Mouse (Mus musculus) hindbrain, embryonic 16.5 days (tissue): ENCODE data around the gene Ctcf. TPM values are rescaled to one million over a fixed set of nuclear protein-coding genes. Genes with fewer than 3 reads are reported as not detected.

ENCODE experiments used
- ATAC-seq: fragments of 200-750 bp; cut with Nextera tagmentation; 2 replicates; pipeline ENCODE4 v1.8.0; 2017; ENCODE audit warnings: moderate TSS enrichment, moderate library complexity
- H3K27ac ChIP-seq: fragments of 300-500 bp; sonication (generic); 2 replicates; pipeline ENCODE4 v1.5.1; 2014; ENCODE audit warnings: low read depth, mild to moderate bottlenecking, control low read depth, low read length, moderate library complexity
- H3K27me3 ChIP-seq: fragments of 300-500 bp; sonication (generic); replicated peaks from 2 replicates; pipeline ENCODE4 v1.6.1; 2014; ENCODE audit warnings: low read length; ENCODE audit not compliant: control insufficient read depth, insufficient read depth
- H3K36me3 ChIP-seq: fragments of 300-500 bp; sonication (generic); 2 replicates; pipeline ENCODE4 v1.6.1; 2014; ENCODE audit warnings: mild to moderate bottlenecking, low read length, moderate library complexity, mixed read lengths; ENCODE audit not compliant: control insufficient read depth, insufficient read depth
- H3K4me1 ChIP-seq: fragments of 300-500 bp; sonication (generic); 2 replicates; pipeline ENCODE4 v1.6.1; 2014; ENCODE audit warnings: low read depth, low read length; ENCODE audit not compliant: control insufficient read depth, insufficient read depth
- H3K4me2 ChIP-seq: fragments of 300-500 bp; sonication (generic); 2 replicates; pipeline ENCODE4 v1.6.1; 2014; ENCODE audit warnings: mild to moderate bottlenecking, low read length, control low read depth, moderate library complexity
- H3K4me3 ChIP-seq: fragments of 300-500 bp; sonication (generic); 2 replicates; pipeline ENCODE4 v1.5.1; 2014; ENCODE audit warnings: mild to moderate bottlenecking, low read length, control low read depth, moderate library complexity
- H3K9ac ChIP-seq: fragments of 300-500 bp; sonication (generic); 2 replicates; pipeline ENCODE4 v1.6.1; 2014; ENCODE audit warnings: low read depth, mild to moderate bottlenecking, control low read depth, low read length, moderate library complexity
- H3K9me3 ChIP-seq: fragments of 300-500 bp; sonication (generic); 2 replicates; pipeline ENCODE4 v1.6.1; 2014; ENCODE audit warnings: mild to moderate bottlenecking, low read length, moderate library complexity; ENCODE audit not compliant: control insufficient read depth
- WGBS: fragments of 180-500 bp; shearing (Covaris S2); extraction: QIAGEN DNeasy Blood & Tissue Kit; methylation state at CpG from one replicate; pipeline ENCODE4 v1.1.7; 2014; 5-methylcytosine and 5-hydroxymethylcytosine counted together
- polyA plus RNA-seq: library from polyadenylated mRNA; unstranded; fragments of >200 nt; fragmentation: Nextera tagmentation; extraction: Ambion mirVana; gene quantifications from 2 replicates; pipeline ENCODE4 v1.2.1, GENCODE M21; 2015

Ctcf gene
- polyA plus RNA-seq, 1 experiment from 2014 or later: 93.4 TPM

- 85% methylated on average over 3 of the region's 3 CpGs for WGBS
- no peaks in the 10 kb centered on the region for H3K4me1 ChIP-seq
- H3K27me3 ChIP-seq: no peaks in the 10 kb centered on the region
- peaks cover 7% of the 10 kb centered on the region; the same call in 1 of the 2 replicates for H3K36me3 ChIP-seq
- no peak for ATAC-seq
- no peaks in the 10 kb centered on the region for H3K9me3 ChIP-seq
- H3K4me2 ChIP-seq: no peak overlapping the region
- no peak overlapping the region for H3K4me3 ChIP-seq
- H3K9ac ChIP-seq: no peak overlapping the region
- no peak overlapping the region for H3K27ac ChIP-seq
These were observed 24.8 kb downstream of the Ctcf start for GRCm38 (mm10) chr8:105661167-105661566.

DNA sequence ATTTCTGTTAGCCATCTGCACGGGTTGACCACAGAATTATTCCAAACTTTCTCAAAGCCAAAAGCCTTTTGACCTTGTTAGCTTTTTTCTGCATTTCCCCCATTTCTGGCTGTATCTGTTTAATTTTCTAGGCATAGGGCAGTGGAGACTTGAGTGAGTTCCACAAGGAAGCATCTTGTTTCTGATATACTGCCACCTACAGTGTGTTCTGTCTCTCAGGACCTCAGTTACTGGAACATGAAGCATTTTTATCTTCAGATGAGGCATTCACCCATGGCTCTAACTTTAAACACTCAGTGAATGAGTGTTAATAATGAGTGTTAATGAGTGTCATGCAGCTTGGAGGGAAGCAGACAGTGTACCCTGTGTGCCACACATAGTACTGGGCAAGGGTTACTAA, 41.5 kb downstream of the Ctcf start:
- Histone ChIP-seq H3K27me3 (no peaks in the 10 kb centered on the region), H3K4me1 (no peaks in the 10 kb centered on the region), H3K9me3 (no peaks in the 10 kb centered on the region), H3K9ac (no peak overlapping the region), H3K36me3 (peaks cover 48% of the 10 kb centered on the region), H3K27ac (no peak overlapping the region), H3K4me2 (no peak overlapping the region), H3K4me3 (no peak overlapping the region)
- 88% methylated on average over 1 of the region's 1 CpGs for WGBS
- no peak for ATAC-seq

- H3K27me3 ChIP-seq: no peaks in the 10 kb centered on the region
- WGBS: 82% methylated on average over 7 of the region's 7 CpGs
- H3K4me2 ChIP-seq: no peak overlapping the region
- H3K4me3 ChIP-seq: no peak overlapping the region
- ATAC-seq: no peak
- H3K9me3 ChIP-seq: no peaks in the 10 kb centered on the region
- H3K27ac ChIP-seq: no peak overlapping the region
- peaks cover 17% of the 10 kb centered on the region for H3K36me3 ChIP-seq
- H3K9ac ChIP-seq: no peak overlapping the region
- H3K4me1 ChIP-seq: no peaks in the 10 kb centered on the region
These were observed 49.0 kb downstream of the Ctcf start for GRCm38 (mm10) chr8:105685325-105685724.

DNA sequence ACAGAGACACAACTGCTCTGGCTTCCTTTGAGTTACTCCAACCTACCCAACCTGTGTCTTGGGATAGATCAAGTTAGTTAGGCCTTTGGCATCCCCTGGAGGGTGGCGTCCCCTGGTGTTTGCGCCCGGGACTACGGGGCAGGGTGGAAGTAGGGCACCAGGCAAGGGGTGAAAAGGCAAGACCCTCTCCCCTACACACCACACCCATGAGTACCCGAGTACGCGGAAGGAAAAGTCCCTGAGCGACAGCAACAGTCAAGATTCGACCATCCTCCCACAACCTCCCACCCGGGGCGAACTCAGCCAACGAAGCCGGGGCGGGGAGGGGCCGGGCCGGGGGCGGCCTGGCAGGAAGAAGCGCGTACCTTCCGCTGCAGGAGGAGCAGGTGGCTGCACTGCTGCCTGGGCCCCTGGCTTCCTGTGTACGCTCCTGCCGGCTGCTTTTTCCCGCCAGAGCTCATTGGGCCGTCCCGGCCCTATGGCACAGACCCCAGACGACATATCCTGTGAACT, 49.5 kb downstream of the Ctcf start, which contains the start of gene Carmil2:
TSS of gene Carmil2 (plus strand) at position 479 of the 513 bp plus-strand sequence.
- 0 out of 2 replicates have a peak, but pooled peaks have one; percentile 12 for ATAC-seq
- Histone ChIP-seq H3K36me3 (peaks cover 11% of the 10 kb centered on the region), H3K4me1 (no peaks in the 10 kb centered on the region), H3K4me3 (no peak within 1 kb of the TSS), H3K27ac (no peak within 1 kb of the TSS), H3K9ac (peak within 1 kb of the TSS; percentile 30; the same call in 1 of the 2 replicates), H3K4me2 (peak within 1 kb of the TSS; percentile 32), H3K27me3 (no peaks in the 10 kb centered on the region), H3K9me3 (no peaks in the 10 kb centered on the region)
- 15% methylated on average over 26 of the region's 26 CpGs for WGBS

DNA sequence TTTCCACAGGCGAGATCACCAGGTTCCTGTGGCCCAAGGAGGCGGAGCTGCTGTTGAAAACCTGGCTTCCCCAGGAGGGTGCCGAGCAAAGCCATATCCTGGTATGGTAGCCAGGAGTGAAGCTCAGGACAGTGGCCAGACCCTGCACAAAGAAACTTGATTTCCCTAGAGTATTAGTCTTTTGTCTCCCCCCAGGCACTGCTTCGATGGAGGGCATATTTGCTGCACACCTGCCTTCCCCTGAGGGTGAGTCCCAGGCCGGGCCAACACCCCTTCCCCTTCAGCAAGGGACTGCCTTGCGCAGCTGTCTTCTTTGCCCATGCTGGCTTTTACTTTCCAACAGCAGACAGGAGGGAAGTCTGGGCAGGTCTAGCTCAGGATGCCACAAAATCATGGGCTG, 50.2 kb downstream of the Ctcf start:
- WGBS: 63% methylated on average over 6 of the region's 6 CpGs
- no peaks in the 10 kb centered on the region for H3K4me1 ChIP-seq
- H3K9me3 ChIP-seq: no peaks in the 10 kb centered on the region
- ATAC-seq: 0 out of 2 replicates have a peak, but pooled peaks have one; percentile 16
- no peak overlapping the region for H3K4me3 ChIP-seq
- H3K9ac ChIP-seq: no peak overlapping the region
- peaks cover 8% of the 10 kb centered on the region; the same call in 1 of the 2 replicates for H3K36me3 ChIP-seq
- H3K4me2 ChIP-seq: no peak overlapping the region
- H3K27me3 ChIP-seq: no peaks in the 10 kb centered on the region
- no peak overlapping the region for H3K27ac ChIP-seq

GRCm38 (mm10) chr8:105687512-105687911, 51.1 kb downstream of the Ctcf start:
- H3K36me3 ChIP-seq: peaks cover 8% of the 10 kb centered on the region; the same call in 1 of the 2 replicates
- no peaks in the 10 kb centered on the region for H3K27me3 ChIP-seq
- WGBS: 68% methylated on average over 8 of the region's 8 CpGs
- no peak for ATAC-seq
- no peak overlapping the region for H3K4me3 ChIP-seq
- no peaks in the 10 kb centered on the region for H3K9me3 ChIP-seq
- H3K9ac ChIP-seq: no peak overlapping the region
- no peaks in the 10 kb centered on the region for H3K4me1 ChIP-seq
- no peak overlapping the region for H3K27ac ChIP-seq
- no peak overlapping the region for H3K4me2 ChIP-seq

DNA sequence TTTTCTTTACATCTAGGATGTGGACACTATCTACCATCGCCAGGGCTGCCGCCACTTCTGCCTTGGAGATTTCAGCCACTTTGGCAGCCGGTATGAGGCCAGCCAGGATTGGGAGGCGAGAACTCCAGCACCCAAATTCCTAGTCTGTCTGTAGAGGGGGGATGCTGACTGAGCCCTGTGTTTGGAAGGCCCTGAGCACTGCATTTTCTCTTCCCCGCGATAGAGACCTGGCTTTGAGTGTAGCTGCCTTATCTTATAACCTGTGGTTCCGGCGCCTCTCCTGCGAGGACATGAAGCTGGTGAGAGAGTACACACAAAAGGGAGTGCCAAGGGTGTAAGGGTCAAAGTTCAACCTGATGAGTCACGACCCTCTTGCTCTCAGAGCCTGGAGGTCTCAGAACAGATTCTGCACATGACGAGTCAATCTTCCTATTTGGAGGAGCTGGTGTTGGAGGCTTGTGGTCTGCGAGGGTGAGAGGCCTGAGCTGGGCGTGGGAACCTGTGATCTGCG, 51.9 kb downstream of the Ctcf start:
- no peaks in the 10 kb centered on the region for H3K27me3 ChIP-seq
- H3K36me3 ChIP-seq: peaks cover 5% of the 10 kb centered on the region; the same call in 1 of the 2 replicates
- H3K27ac ChIP-seq: no peak overlapping the region
- H3K4me1 ChIP-seq: no peaks in the 10 kb centered on the region
- H3K9ac ChIP-seq: no peak overlapping the region
- ATAC-seq: no peak
- no peak overlapping the region for H3K4me2 ChIP-seq
- H3K9me3 ChIP-seq: no peaks in the 10 kb centered on the region
- H3K4me3 ChIP-seq: no peak overlapping the region
- WGBS: 72% methylated on average over 14 of the region's 14 CpGs

GRCm38 (mm10) chr8:105689256-105689982, 53.1 kb downstream of the Ctcf start:
- Histone ChIP-seq H3K36me3 (no peaks in the 10 kb centered on the region), H3K4me2 (no peak overlapping the region), H3K9ac (no peak overlapping the region), H3K9me3 (no peaks in the 10 kb centered on the region), H3K4me1 (no peaks in the 10 kb centered on the region), H3K4me3 (no peak overlapping the region), H3K27me3 (no peaks in the 10 kb centered on the region), H3K27ac (no peak overlapping the region)
- WGBS: 57% methylated on average over 35 of the region's 35 CpGs
- no peak for ATAC-seq

DNA sequence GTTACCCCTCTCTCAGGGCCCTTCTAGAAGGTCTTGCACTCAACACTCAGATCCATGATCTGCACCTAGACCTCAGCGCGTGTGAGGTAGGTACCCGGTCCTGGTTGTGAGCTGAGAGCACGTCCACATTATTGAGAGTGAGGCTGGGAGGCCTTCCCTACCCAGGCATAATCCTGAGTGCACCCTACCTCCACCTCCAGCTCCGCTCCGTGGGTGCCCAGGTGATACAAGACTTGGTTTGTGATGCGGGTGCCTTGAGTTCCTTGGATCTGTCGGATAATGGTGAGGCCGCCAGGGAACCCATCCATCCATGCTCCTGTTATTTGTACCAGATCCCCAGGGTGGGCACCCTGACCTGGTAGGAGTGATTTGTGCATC, 53.6 kb downstream of the Ctcf start:
- no peak overlapping the region for H3K4me3 ChIP-seq
- no peak overlapping the region for H3K4me2 ChIP-seq
- H3K27ac ChIP-seq: no peak overlapping the region
- 86% methylated on average over 9 of the region's 9 CpGs for WGBS
- H3K9me3 ChIP-seq: no peaks in the 10 kb centered on the region
- H3K36me3 ChIP-seq: no peaks in the 10 kb centered on the region
- no peaks in the 10 kb centered on the region for H3K27me3 ChIP-seq
- no peak overlapping the region for H3K9ac ChIP-seq
- no peak for ATAC-seq
- peaks cover under 1% of the 10 kb centered on the region; the same call in 1 of the 2 replicates for H3K4me1 ChIP-seq
